In genomic region chr2:32860799-32861198, GRCm38 (mm10) we compare ENCODE assay signal across 28 mouse cellular contexts.
"Had no signal": no experiment of that assay in that cellular context is flagged by ENCODE, and none has a peak within 500 bp of the region (broad histone marks: within the 10 kb centered on the region; RNA-seq: fewer than 3 reads in every experiment).

No protein-coding gene starts in this region.

- ATAC-seq: hindbrain, postnatal 0 days; intestine, embryonic 16.5 days; liver, postnatal 0 days had no signal

- H3K4me2 ChIP-seq: heart, embryonic 12.5 days; hindbrain, embryonic 13.5 days; hindbrain, embryonic 15.5 days; kidney, embryonic 15.5 days; limb, embryonic 12.5 days; liver, embryonic 11.5 days; liver, embryonic 13.5 days; liver, embryonic 15.5 days had no signal

- H3K4me3 ChIP-seq: gastrocnemius, adult 2 months; heart, embryonic 10.5 days; heart, embryonic 12.5 days; hindbrain, embryonic 13.5 days; hindbrain, embryonic 15.5 days; kidney, embryonic 15.5 days; left cerebral cortex, adult 2 months; limb, embryonic 10.5 days; limb, embryonic 12.5 days; liver, embryonic 13.5 days; liver, embryonic 15.5 days had no signal

- DNase-seq: gastrocnemius, postnatal 10 days; gastrocnemius, postnatal 25 days; heart, adult 18-20 months; heart, postnatal 10 days; heart, postnatal 36 days; kidney, adult 11 months; kidney, adult 2 months; kidney, adult 9 months; kidney, postnatal 14 days; kidney, postnatal 36 days; layer of hippocampus, adult 9-11 months; liver; liver, embryonic 13.5 days; liver, postnatal 0 days had no signal

- H3K27ac ChIP-seq: heart, embryonic 10.5 days; hindbrain, embryonic 13.5 days; hindbrain, embryonic 15.5 days; hindbrain, postnatal 0 days; kidney, embryonic 15.5 days; kidney, postnatal 0 days; left cerebral cortex, adult 2 months; limb, embryonic 10.5 days; limb, embryonic 12.5 days; liver, embryonic 13.5 days; liver, embryonic 15.5 days had no signal

- H3K4me1 ChIP-seq: heart, embryonic 12.5 days; hindbrain, embryonic 15.5 days; limb, embryonic 12.5 days; liver, embryonic 15.5 days had no signal

- H3K9me3 ChIP-seq: heart, embryonic 10.5 days; heart, embryonic 12.5 days; hindbrain, embryonic 13.5 days; hindbrain, embryonic 15.5 days; kidney, embryonic 15.5 days; limb, embryonic 10.5 days; limb, embryonic 12.5 days; liver, embryonic 13.5 days; liver, embryonic 15.5 days had no signal

- H3K36me3 ChIP-seq: heart, embryonic 10.5 days; heart, embryonic 12.5 days; hindbrain, embryonic 13.5 days; hindbrain, embryonic 15.5 days; kidney, embryonic 15.5 days; limb, embryonic 10.5 days; limb, embryonic 12.5 days; liver, embryonic 13.5 days; liver, embryonic 15.5 days had no signal

- H3K9ac ChIP-seq: heart, embryonic 12.5 days; hindbrain, embryonic 13.5 days; hindbrain, embryonic 15.5 days; kidney, embryonic 15.5 days; limb, embryonic 12.5 days; liver, embryonic 13.5 days; liver, embryonic 15.5 days; liver, postnatal 0 days had no signal

- H3K27me3 ChIP-seq: heart, embryonic 12.5 days; hindbrain, embryonic 13.5 days; hindbrain, embryonic 15.5 days; kidney, embryonic 15.5 days; limb, embryonic 12.5 days; liver, embryonic 13.5 days had no signal
